Mouse (Mus musculus) induced T-regulatory cell, adult 2 months (primary cell): ENCODE results near the gene Xylt1.

Source experiments
- DNase-seq: peaks from one replicate; pipeline ENCODE4 v3.0.0-alpha.2; 2012; ENCODE audit warnings: low read depth

Xylt1 gene

GRCm38 (mm10) chr7:117395511-117395910, 14.7 kb downstream of the Xylt1 start:
- DNase-seq: no peak

- no peak for DNase-seq
Measured at GRCm38 (mm10) chr7:117397877-117398276, 17.1 kb downstream of the Xylt1 start.

GRCm38 (mm10) chr7:117399971-117400370, 19.2 kb downstream of the Xylt1 start:
- DNase-seq: no peak

GRCm38 (mm10) chr7:117401581-117401980, 20.8 kb downstream of the Xylt1 start:
- no peak for DNase-seq

- no peak for DNase-seq
Measured at GRCm38 (mm10) chr7:117406336-117406735, 25.6 kb downstream of the Xylt1 start.

GRCm38 (mm10) chr7:117409268-117409988, 28.6 kb downstream of the Xylt1 start:
- no peak for DNase-seq

GRCm38 (mm10) chr7:117411874-117412273, 31.1 kb downstream of the Xylt1 start:
- no peak for DNase-seq

- no peak for DNase-seq
Measured at GRCm38 (mm10) chr7:117412405-117412804, 31.6 kb downstream of the Xylt1 start.

GRCm38 (mm10) chr7:117414341-117415008, 33.7 kb downstream of the Xylt1 start:
- peak; percentile 80 for DNase-seq

GRCm38 (mm10) chr7:117415009-117415363, 34.2 kb downstream of the Xylt1 start:
- DNase-seq: no peak

- no peak for DNase-seq
Measured at GRCm38 (mm10) chr7:117419041-117419440, 38.3 kb downstream of the Xylt1 start.

- no peak for DNase-seq
Measured at GRCm38 (mm10) chr7:117419846-117420245, 39.1 kb downstream of the Xylt1 start.

- DNase-seq: no peak
Measured at GRCm38 (mm10) chr7:117420301-117420700, 39.5 kb downstream of the Xylt1 start.

GRCm38 (mm10) chr7:117420836-117421566, 40.2 kb downstream of the Xylt1 start:
- no peak for DNase-seq

- peak; percentile 39 for DNase-seq
Measured at GRCm38 (mm10) chr7:117424841-117425240, 44.1 kb downstream of the Xylt1 start.

GRCm38 (mm10) chr7:117426366-117426765, 45.6 kb downstream of the Xylt1 start:
- no peak for DNase-seq

- DNase-seq: peak; percentile 96
Measured at GRCm38 (mm10) chr7:117428690-117429224, 48.0 kb downstream of the Xylt1 start.

GRCm38 (mm10) chr7:117429483-117429882, 48.7 kb downstream of the Xylt1 start:
- no peak for DNase-seq

GRCm38 (mm10) chr7:117429895-117430294, 49.1 kb downstream of the Xylt1 start:
- no peak for DNase-seq

GRCm38 (mm10) chr7:117430361-117430935, 49.7 kb downstream of the Xylt1 start:
- DNase-seq: peak; percentile 47

GRCm38 (mm10) chr7:117433641-117434040, 52.9 kb downstream of the Xylt1 start:
- no peak for DNase-seq

- DNase-seq: no peak
Measured at GRCm38 (mm10) chr7:117435091-117435490, 54.3 kb downstream of the Xylt1 start.
